Mouse (Mus musculus): ENCODE measurements around the gene Tbx15. TPM values are rescaled to one million over a fixed set of nuclear protein-coding genes. Genes with fewer than 3 reads are reported as not detected.
A peak's percentile ranks its signal among the peaks of the same experiment; 100 is the strongest.

Tbx15 gene
- total RNA-seq, 2 experiments from 2014 or later: 0.80 to 0.91 TPM

DNA sequence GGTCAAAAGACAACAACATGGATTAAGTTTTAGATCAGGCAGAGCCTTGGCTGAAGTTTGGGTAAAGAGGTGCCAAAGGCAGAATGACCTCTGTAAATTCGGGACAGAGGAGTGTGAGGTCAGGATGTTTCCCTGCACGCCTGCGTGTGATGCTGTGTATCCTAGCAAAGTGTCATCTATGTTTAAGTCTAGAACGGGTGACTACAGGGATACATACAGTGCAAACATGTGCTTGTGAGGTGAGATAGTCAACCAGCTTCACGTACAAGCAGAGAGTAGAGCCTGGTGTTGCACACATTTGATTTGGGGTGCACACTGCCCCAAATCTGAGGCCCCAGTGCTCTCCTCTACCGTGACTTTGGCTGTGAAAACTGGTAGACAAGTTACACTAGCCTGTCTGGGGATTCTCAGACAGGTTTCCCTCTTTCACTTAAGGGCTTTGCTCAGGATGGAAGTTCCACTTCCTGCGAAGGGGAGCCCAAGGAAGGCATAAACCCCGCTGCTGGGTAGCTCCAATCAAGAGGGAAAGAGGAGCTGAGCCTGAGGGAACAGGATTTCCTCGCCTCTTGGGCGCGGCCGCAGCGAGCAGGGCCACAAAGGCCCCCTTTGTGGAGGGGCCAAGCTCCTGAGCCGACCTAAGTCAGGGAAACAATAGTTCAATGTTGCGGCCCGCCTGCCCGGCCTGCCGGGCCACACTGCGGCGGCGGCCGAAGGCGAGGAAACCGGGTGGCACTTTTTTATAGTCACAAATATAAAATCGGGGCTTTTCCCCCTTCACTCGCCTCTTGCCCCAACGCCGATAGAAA is 8.0 kb downstream of the Tbx15 start:
- no peak for DNase-seq (ENCODE audit: low spot score in 2 of 2)

DNA sequence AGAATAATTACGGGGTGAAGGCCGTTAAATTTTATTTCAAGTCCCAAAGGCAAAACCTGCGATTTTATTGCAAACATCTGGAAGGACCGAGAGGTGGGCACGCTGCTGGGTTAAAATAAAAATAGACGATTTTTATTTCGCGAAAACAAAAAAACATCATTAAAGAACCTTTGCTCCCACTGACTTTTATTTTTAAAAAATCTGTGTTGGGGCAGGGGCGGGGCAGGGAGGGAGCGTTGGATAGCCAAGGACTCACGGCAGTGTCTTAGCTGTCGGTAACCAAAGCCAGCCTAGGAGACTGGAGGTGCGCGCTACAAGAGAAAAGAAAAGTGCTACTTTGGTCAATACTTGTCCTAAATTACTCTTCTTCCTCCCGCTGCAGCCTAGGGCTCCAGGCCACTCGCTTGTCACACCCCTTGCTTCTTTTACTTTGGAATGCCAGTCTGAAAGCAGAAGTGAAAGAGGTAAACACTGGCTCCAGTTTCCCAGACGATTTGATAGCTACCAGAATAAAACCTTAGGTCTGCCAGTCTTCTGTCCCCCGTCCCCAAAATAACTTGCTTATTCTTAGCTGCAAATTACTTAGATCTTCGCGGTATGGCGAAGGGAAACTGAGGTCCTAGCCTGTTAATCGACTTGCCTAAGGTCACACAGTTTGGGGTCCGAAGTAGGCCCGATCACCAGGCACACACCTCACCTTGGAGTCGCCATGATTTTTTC is 8.8 kb downstream of the Tbx15 start:
- no peak for DNase-seq (ENCODE audit: low spot score in 2 of 2)

DNA sequence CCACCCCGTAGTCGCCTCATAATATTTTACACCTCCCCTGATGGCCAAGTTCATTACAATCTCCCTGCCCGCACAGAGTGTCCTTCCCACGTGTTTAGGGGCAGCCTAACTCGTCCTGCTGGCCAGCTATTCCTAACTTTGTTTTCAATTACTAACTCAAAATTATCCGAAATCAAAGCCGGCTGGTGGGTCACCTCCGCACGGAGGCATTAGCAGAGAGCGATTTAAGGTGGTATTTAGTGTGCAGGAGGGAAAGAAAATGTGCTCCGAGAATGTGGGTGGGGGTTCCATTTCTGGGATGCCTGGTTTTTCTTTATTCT is 9.3 kb downstream of the Tbx15 start:
- no peak for DNase-seq (ENCODE audit: low spot score in 2 of 2)

DNA sequence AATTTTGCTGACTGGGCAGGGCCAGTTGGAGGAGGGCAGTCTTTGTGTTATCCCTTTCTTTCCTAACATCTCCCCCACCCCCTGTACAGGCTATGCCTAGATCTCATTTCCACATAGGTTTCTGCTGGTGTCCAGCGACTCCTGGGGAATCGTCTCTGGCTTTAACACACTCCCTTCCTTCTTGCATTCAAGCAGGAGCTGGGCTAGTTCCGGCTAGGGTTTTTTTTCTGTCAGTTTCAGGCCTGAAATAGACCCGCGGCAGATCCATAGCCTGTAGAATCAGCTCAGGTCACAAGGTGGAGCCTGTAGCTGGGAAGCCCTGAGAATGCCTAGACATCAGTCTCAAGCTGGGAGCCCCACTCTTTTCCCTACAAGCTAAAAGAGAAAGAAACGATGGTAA is 9.7 kb downstream of the Tbx15 start:
- no peak for DNase-seq (ENCODE audit: low spot score in 2 of 2)

DNA sequence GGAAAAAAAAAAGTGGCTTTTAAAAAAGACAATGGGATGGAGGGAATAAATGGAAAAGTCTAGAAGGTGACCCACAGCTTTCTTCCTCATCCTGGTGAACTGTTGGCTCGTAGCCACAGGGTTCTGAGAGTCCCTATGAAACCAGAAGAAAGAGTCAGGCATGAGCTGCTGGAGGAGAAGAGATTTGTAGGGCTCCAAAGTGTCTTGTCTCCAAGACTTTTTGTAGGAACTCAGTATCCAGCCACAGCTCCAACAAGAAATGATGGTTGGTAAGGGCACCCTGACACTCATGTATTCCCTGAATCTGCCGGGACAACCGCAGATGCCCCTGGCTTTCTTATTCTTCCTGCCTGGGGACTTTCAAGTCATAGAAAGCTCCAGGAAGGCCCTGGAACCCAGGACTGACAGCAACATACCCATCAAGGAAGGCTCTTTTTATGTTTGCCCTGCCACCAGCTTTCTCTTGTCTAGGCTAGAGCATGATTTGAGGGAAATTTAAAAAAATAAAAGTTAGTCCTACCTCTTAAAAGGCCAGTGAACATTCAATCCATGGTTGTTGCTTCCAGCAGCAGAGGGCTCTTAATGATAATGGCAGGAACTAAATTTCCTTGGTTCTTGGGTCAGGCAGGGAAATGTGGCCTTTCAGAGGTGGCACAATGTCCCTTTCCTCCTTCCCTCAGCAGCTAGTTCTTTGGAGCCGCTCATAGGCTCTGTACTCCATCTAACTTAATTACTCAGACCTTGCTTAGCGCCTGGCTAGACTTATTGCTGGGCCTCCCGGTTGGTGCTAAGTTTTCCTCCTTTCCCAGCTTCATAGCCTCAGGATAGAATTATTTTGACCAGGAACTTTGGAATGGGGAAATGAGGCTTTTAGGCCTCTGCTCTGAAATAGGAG is 11.3 kb downstream of the Tbx15 start:
- no peak for DNase-seq (ENCODE audit: low spot score in 2 of 2)

DNA sequence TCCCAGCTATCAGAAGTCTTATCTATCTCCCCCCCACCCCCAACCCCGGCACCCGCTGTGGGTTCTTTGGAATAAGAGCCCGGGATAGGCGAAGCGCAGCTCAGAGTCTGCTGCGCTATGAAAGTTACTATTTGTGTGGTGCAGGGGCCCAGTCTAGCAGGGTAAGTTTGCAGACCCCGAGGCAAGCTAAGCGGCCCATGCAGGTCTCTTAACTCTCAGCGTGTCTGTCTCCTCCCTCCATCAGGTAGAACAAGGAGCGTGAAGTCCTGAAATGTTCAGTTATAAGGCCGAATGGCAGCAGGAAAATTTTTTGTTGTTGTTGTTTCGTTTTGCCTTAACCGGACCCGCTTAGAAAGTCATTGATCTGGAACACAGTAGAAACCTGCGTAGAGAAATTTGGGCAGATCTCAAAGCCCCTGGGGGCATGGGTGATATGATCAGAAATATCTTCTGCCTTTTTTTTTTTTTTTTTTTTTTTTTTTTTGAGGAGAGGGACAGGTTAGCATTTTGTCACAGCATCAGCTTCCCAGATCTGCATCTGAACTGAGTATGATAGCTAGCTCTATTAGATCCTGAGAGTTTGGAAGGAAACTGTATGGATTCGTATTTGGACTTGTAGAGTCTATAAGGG is 12.4 kb downstream of the Tbx15 start:
- no peak for DNase-seq (ENCODE audit: low spot score in 2 of 2)

DNA sequence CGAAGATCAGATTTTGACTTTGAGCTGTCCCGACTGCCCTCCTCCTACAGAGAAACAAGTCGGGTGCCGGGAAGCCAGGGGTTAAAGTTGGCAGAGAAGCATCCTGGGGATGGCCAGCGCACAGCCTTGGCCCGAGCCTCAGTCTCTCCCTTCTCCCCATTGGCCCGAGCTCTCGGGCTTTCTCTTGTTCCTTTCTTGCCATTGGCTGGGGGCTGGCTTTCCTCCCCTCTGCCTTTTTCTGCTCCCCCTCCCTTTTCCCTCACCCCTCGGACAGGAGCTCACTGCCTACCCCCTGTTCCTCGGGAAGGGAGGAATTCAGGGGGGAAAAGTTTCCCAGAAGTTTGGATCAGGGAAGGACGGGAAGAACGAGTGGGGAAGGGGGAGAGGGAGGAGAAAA is 12.9 kb downstream of the Tbx15 start:
- DNase-seq (ENCODE audit: low spot score in 2 of 2): no peak

DNA sequence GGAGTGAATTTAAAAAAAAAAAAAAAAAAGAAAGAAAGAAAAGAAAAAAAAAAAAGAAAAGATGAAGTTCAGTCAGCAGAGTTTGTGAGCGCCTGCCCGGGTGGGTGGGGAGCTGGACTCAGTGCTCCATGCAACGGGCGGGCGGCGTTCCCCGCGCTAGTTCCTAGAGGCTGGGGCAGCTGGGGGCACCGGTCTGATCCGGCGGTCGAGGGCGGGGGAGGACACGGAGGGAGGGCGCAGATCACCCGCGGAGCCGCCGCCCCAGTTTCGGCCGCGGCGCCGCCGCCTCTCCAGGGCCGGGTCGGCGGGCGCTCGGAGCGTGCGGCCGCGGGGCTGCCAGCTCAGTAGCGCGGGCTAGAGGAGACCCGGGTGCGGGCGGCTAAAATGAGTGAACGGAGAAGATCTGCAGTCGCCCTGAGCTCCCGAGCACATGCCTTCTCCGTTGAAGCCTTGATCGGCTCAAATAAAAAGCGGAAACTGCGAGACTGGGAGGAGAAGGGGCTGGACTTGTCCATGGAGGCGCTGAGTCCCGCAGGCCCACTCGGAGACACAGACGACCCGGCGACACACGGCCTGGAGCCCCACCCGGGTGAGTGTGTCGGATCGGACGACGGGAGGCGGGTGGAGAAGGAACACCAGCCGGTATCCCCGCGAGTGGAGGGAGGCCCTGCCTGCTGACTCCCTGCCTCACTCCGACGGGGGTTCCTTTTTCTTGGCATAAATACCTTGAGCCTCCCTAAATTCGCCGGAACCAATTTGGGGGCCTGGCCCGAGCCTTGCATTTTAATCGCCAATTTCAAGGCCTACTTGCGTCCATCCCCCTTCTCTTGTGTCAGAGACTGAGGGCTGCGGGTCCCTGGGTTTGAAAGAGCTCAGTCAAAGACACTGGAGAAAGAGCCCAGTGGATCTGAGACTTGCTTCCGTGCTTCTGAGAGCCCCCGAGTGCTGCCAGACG is 13.6 kb downstream of the Tbx15 start:
- DNase-seq (ENCODE audit: low spot score in 2 of 2): peak in 1 of 2 experiments; percentile 38

DNA sequence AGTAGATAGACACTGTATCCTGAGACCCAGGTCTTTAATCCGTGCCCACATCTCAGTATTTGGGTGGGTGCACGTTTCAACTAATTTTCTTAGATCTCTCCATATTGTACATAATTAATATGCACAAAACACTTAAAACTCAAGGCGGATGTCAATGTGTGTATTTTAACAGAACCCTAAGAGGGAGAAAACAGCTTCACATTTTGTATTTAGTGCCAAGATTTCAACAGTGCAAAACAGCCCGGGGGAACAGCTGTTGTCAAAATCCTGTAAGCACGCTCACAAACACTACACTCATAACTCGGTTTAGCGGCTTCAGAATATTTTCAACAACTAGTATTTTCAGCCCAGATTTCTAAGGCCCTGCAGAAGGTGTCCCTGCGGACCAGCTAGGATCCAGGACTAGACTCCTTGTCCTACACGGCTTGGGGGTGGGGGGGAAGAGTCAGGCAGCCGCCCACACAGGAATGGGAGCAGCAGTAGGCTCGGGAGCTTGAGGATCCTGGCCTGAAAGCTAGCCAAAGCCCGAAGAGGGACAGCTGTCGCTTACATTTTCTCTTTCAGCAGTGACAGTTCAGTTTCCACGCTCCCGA is 14.5 kb downstream of the Tbx15 start:
- DNase-seq (ENCODE audit: low spot score in 2 of 2): no peak

DNA sequence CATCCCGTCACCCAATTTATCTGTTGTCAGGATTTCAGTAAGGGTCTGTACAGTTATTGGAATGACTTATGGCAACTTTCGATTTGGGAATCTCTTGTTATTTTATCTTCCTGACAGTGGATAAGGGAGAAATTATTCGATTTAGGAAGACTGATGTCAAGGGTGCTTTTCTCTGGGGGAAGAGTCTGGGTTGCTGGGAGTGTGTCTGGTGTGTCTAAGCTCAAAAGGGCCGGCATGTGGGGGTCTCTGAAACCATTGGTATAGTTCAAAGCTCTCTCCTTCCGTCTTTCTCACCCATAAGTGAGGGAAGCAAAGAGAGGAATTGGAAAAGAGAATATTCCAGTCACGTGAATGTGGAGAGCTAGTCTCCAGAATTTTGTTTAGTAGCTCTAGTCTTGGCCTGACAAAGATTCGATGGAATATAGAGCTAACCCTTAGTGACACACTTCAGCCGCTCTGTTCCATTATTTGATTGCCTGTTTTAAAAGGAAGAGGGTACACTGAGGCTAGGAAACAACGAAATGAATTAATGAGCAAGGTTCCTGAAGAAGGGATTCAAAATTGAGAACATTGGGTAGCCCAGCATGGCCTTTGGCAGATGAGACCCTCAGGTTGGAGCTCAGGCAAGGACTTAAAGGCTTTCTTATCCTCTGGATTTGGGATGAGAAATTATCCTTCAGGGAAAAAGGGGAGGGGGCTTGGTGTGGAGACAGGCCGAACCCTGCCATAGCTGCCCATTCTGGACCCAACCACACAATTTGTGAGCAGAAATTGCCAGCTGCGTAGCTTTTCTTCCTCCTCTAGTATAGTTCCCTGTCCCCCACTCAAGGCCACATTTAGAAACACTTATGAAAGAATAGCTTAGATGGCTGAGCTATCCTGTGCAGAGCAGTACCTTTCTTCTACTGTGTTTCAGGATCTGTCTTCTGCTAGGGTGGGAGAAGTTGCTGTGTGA is 15.5 kb downstream of the Tbx15 start:
- DNase-seq (ENCODE audit: low spot score in 2 of 2): no peak

DNA sequence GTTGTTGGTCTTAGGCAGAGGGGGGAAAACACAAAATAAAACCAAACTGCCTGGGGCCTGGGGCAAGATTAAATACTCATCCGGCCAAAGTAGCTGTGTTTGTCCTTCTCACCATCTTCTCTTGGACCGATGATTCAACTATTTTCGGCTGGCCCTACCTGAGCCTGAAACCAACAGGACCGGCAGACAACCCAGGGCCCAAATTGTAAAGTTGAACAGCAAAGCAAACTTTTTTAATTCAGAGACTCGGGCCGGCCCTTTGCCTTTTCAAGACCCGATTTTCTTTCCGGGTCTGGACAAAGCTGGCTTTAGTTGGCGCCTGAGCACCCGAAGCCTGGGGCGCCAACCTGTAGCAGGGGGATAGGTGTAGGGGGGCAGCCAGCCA is 16.2 kb downstream of the Tbx15 start:
- DNase-seq (ENCODE audit: low spot score in 2 of 2): no peak

DNA sequence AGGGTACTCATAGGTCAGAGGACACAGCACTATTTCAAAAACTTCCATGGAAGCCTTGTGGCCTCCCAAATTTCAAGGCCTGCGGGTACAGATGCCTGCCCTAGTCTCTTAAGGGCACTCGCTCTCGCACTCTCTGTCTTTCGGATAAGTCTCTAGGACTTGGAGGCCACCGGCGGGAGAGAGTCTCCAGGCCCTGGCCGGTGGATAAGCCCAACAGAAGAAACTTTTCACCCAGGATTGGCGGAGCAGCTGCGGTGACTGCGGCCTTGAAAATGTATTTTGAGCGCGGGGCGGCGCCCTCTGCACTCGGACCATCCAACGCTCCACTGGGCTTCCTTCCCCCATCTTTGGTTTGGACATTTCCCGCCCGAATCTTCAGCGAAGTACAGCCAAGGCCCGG is 16.6 kb downstream of the Tbx15 start:
- no peak for DNase-seq (ENCODE audit: low spot score in 2 of 2)

DNA sequence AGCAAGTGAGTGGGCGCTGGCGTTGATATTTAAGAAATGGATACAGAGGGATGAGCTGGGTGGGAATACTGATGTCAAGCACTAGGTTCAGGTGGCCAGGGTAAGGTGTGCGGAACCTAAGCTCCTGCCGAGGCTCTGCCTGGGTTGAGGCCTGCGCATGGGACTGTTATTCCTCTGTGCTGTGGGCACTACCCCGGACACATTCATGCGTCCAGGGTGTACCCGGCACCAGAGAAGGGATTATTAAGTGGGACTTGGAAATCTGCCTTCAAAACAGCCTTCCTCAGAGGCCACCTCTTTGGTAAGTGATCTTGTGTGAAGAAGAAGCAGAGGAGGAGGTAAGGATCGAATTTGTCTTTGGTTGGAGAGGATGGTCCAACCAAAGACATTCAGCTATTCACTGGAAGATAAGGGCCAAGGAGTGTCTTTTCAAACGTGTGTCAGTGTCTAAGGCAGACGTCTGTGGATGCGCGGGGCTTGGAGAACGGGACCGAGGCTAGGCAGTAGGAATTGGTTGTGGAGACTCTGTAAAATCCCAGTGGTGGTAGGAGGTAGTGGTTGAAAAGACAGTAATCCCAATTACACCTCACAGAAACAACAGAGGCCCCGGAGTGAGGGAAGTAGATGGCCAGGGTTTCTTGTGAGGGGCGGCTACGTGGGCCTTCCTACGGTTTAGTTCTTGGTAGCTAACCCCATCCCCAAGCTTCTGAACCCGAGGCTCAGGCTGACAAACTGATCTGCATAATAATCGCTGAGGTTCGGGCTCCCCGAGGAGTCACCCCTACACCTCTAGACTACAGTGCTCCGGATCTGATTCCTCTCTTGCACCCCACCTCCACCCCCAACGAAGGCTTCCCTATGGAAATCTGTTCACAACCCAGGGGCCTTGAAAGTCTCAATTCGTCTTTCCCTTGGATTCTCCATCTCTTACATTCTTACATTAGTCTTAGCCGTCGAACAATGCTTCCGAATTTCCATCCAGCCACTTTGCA is 17.7 kb downstream of the Tbx15 start:
- DNase-seq (ENCODE audit: low spot score in 2 of 2): no peak

DNA sequence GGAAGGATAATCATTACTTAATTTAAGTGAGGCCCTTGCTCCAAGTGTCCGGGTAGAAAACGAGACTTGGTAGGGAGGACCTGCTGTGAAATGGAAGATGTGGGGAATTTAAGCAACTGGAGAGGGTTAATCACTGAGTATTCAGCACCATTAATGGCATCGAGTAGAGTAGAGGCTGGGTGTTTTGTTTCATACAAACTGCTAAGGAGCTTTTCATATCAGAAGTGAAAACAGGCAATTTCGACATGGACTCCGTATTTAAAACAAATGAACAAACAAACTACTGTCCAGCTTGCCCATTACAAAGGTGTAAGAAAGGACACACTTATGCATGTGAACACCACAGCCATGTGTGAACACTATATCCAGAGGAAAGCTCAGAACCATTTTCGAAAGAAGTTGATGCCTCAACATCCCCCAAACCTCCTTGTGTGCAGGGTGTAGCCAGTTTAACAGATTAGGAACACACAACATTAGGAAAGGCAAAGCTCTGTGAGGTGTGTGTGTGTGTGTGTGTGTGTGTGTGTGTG is 19.6 kb downstream of the Tbx15 start:
- DNase-seq (ENCODE audit: low spot score in 2 of 2): no peak

DNA sequence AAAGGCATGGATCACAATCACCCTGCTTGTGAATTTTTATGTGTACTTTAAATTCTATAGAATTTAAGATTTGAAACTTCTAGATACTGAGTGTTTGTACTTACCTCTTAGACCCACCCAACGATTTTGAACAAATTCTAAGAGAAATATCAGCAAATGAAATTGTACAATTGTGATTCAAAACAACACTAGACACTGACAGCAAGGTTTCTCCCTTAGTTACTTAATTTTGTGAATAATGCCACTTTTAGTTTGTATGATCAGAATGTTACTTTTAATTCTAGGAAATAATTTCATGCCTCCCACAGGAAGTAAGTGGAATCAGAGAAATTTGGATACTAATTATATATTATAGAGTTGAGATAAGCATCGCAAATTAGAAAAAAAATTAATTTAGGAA is 20.2 kb downstream of the Tbx15 start:
- no peak for DNase-seq (ENCODE audit: low spot score in 2 of 2)

DNA sequence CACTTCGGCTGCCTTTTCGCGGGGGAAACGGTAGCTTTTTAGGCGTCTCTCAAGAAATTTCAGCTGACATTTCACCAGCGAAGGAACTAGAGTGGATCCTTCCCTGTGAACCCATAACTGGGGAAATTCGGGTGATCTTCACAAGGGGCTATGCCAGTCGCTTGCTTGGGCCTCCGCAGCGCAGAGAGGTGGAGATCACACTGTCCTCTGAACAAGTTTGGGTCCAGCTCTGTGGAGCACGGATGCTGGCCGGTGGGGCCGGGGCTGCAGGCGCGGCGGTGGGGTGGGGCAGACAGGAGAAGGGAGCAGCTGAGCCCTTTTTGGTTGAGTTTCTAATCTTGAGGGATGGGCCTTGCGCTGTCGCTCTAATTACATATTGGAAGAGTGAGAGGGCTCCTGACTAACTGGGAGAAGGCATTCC is 21.2 kb downstream of the Tbx15 start:
- no peak for DNase-seq (ENCODE audit: low spot score in 2 of 2)

DNA sequence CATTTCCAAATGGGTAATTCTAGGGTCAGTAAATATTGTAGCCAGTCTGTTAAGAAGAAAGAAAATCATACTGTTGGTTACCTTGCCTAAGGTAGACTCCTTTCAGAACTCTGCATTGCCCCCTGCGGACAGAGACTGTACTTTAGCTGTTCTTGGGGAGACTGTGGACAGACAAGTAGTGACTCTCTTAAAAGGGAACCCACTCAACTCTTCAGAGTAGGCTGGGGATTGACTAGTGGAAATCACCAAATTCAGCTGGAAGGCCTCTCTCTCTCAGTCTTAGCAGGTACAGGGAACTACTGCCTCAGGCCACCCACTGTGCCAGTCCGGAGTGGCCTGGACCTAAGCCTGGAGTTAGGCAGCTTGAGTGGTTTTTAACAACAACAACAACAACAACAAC is 21.8 kb downstream of the Tbx15 start:
- DNase-seq (ENCODE audit: low spot score in 2 of 2): no peak
